Mouse (Mus musculus): ENCODE measurements at regions not wholly inside any gene's neighbourhood (a gene's known extent, or its start where the extent isn't known, plus 50 kb on each side); places are given as distances from the start of the nearest gene placed in this dataset.

GRCm38 (mm10) chr3:52158788-52159260 lies 53.9 kb upstream of the Maml3 start:
- peak; percentile 3 for DNase-seq (ENCODE audit: low spot score)

- DNase-seq (ENCODE audit: low spot score), result no peak
These were observed 56.8 kb upstream of the Maml3 start for GRCm38 (mm10) chr3:52161688-52162087.

- DNase-seq (ENCODE audit: low spot score), result no peak
These were observed 59.1 kb upstream of the Maml3 start for GRCm38 (mm10) chr3:52163990-52164389.

- no peak for DNase-seq (ENCODE audit: low spot score)
These were observed 62.5 kb upstream of the Maml3 start for GRCm38 (mm10) chr3:52167420-52167819.

- DNase-seq (ENCODE audit: low spot score), result no peak
These were observed 66.0 kb upstream of the Maml3 start for GRCm38 (mm10) chr3:52170847-52171246.

GRCm38 (mm10) chr3:52171303-52171702 lies 66.4 kb upstream of the Maml3 start:
- DNase-seq (ENCODE audit: low spot score), result no peak

- no peak for DNase-seq (ENCODE audit: low spot score)
These were observed 68.6 kb upstream of the Maml3 start for GRCm38 (mm10) chr3:52173490-52173889.

- no peak for DNase-seq (ENCODE audit: low spot score)
These were observed 71.2 kb upstream of the Maml3 start for GRCm38 (mm10) chr3:52176108-52176507.

GRCm38 (mm10) chr3:52178851-52179250 lies 74.0 kb upstream of the Maml3 start:
- no peak for DNase-seq (ENCODE audit: low spot score)

- no peak for DNase-seq (ENCODE audit: low spot score)
These were observed 74.8 kb upstream of the Maml3 start for GRCm38 (mm10) chr3:52179686-52180085.

- no peak for DNase-seq (ENCODE audit: low spot score)
These were observed 75.4 kb upstream of the Maml3 start for GRCm38 (mm10) chr3:52180306-52180705.

- DNase-seq (ENCODE audit: low spot score), result no peak
These were observed 75.9 kb upstream of the Maml3 start for GRCm38 (mm10) chr3:52180785-52181184.

GRCm38 (mm10) chr3:52181326-52182101 lies 76.6 kb upstream of the Maml3 start:
- no peak for DNase-seq (ENCODE audit: low spot score)

- DNase-seq (ENCODE audit: low spot score), result no peak
These were observed 79.4 kb upstream of the Maml3 start for GRCm38 (mm10) chr3:52184241-52184640.

- DNase-seq (ENCODE audit: low spot score), result no peak
These were observed 80.5 kb upstream of the Maml3 start for GRCm38 (mm10) chr3:52185351-52185750.

- no peak for DNase-seq (ENCODE audit: low spot score)
These were observed 80.7 kb upstream of the Foxo1 start for GRCm38 (mm10) chr3:52187401-52187801.

GRCm38 (mm10) chr3:52188303-52188702 lies 79.8 kb upstream of the Foxo1 start:
- DNase-seq (ENCODE audit: low spot score), result no peak

GRCm38 (mm10) chr3:52189016-52189415 lies 79.1 kb upstream of the Foxo1 start:
- no peak for DNase-seq (ENCODE audit: low spot score)

- no peak for DNase-seq (ENCODE audit: low spot score)
These were observed 78.1 kb upstream of the Foxo1 start for GRCm38 (mm10) chr3:52190021-52190420.

GRCm38 (mm10) chr3:52193026-52193425 lies 75.1 kb upstream of the Foxo1 start:
- no peak for DNase-seq (ENCODE audit: low spot score)

GRCm38 (mm10) chr3:52194216-52194615 lies 73.9 kb upstream of the Foxo1 start:
- no peak for DNase-seq (ENCODE audit: low spot score)

- DNase-seq (ENCODE audit: low spot score), result no peak
These were observed 72.7 kb upstream of the Foxo1 start for GRCm38 (mm10) chr3:52195486-52195885.

- DNase-seq (ENCODE audit: low spot score), result peak; percentile 35
These were observed 71.8 kb upstream of the Foxo1 start for GRCm38 (mm10) chr3:52196047-52196935.

All from c-Kit-positive CD71-positive TER-119-positive erythroid progenitor cells, embryonic 14.5 days (primary cell).